Mouse (Mus musculus) brain, embryonic 14.5 days (tissue): ENCODE measurements around the gene Abcf2.

Experiments used
- CTCF ChIP-seq: fragments of 200-500 bp; IDR thresholded peaks from 2 replicates; pipeline ENCODE4 v1.5.1; 2012; ENCODE audit warnings: inconsistent platforms, mild to moderate bottlenecking, moderate library complexity, borderline replicate concordance; ENCODE audit not compliant: insufficient read depth, insufficient read length; ENCODE audit errors: extremely low read depth
- POLR2A ChIP-seq: fragments of 200-500 bp; IDR thresholded peaks from 2 replicates; pipeline ENCODE4 v1.6.1; 2012; ENCODE audit warnings: mild to moderate bottlenecking, inconsistent platforms, borderline replicate concordance; ENCODE audit not compliant: poor library complexity, insufficient read depth, insufficient read length, severe bottlenecking; ENCODE audit errors: extremely low read depth

DNA sequence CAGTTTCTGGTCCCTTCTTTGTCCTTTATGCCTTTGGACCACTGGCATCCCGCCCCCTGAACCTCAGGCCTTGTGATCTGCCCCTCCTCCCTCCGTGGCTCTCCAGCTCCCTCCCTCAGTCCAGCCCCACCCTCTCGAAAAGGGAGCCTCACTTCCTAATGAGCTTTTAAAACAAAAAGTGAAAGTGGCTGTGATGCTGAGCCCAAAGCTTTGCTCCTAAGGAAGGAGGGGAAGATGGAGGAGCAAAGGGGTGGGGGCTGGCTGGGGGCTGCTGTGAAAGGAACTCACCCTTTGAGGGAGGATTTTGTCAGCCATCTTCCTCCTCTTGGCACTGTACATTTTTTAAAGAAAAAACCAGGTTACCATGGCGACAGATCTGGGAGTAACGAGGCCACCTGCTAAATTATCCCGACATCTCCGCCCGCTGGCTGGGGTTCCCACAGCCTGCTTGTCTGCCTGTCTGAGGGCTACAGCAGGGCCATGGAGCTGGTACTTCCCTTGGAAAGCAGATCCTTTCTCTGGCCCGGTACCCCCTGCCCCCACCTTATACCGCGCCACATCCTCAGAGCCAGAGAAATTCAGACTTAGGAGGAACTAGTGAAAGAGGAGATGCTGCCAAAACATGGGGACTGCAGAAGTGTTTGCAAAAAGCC, 19.4 kb upstream of the Abcf2 start:
- no peak for TF ChIP-seq CTCF
- no peak; the same call in 1 of the 2 replicates for TF ChIP-seq POLR2A
